Mouse (Mus musculus): ENCODE measurements at regions not wholly inside any gene's neighbourhood (a gene's known extent, or its start where the extent isn't known, plus 50 kb on each side); places are given as distances from the start of the nearest gene placed in this dataset.

DNA sequence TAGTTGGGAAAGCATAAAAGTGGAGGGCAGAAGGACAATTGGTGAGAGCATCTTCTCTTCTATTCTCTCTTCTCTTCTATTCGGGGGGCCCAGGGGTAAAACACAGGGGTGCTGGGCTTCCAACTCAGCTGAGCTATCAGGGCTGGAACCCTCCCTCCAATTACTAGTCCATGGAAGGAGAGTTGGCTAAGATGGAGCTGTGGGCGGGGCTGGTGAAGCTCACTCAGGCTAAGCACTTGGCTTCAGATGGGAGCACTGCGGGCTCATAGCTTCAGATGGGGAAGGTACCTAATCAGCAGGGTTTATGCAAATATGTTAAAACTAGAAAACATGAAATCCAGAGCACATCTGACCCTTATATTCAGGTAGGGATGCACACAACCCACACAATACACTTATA lies 61.5 kb upstream of the Tnrc6c start:
- no peak for TF ChIP-seq CTCF (IDR thresholded peaks at IDR 0.05)
- ATAC-seq (ENCODE audit: low FRiP score) (no peak), DNase-seq (ENCODE audit: low spot score) (no peak)
- no peak overlapping the region for H3K4me3 ChIP-seq (ENCODE audit: low read depth, low read length)
- 56% methylated on average over 3 of the region's 3 CpGs for WGBS
- H3K9ac ChIP-seq (replicated peaks; ENCODE audit: low read length, poor library complexity, severe bottlenecking): no peak overlapping the region
- no peaks in the 10 kb centered on the region for H3K27me3 ChIP-seq (ENCODE audit: insufficient read depth, low read length)
- no peak overlapping the region for H3K27ac ChIP-seq (ENCODE audit: low read depth, low read length)
- peaks cover 8% of the 10 kb centered on the region; the same call in 1 of the 2 replicates for H3K4me1 ChIP-seq (ENCODE audit: insufficient read depth, low read length)
- no peak overlapping the region for H3K4me2 ChIP-seq (ENCODE audit: low read depth, low read length, poor library complexity, severe bottlenecking)
- H3K9me3 ChIP-seq (ENCODE audit: low read length): no peaks in the 10 kb centered on the region
- H3K36me3 ChIP-seq (ENCODE audit: insufficient read depth, low read length): no peaks in the 10 kb centered on the region

DNA sequence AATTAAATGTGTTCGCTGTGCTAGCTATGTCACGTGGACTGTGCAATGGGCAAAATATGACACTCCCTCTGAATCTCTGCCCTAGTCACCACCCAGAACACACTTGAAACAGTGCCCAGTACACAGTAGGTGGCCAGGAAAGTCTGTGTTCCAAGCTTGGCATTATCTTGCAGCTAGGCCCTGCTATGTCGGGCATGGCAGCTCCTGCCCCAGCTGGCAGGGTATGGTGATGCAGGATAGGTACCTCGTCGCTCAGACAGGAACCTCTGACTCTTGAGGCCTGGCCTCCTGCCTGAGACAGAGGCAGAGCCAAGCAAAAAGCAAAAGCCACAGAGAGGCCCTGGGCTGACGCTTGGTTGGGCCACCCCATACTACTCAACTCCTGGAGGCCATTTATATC lies 57.9 kb upstream of the Tnrc6c start:
- Histone ChIP-seq H3K9ac (replicated peaks; ENCODE audit: low read length, poor library complexity, severe bottlenecking) (no peak overlapping the region), H3K4me2 (ENCODE audit: low read depth, low read length, poor library complexity, severe bottlenecking) (no peak overlapping the region), H3K4me1 (ENCODE audit: insufficient read depth, low read length) (peaks cover 38% of the 10 kb centered on the region), H3K27ac (ENCODE audit: low read depth, low read length) (no peak overlapping the region), H3K4me3 (ENCODE audit: low read depth, low read length) (no peak overlapping the region), H3K9me3 (ENCODE audit: low read length) (no peaks in the 10 kb centered on the region), H3K27me3 (ENCODE audit: insufficient read depth, low read length) (no peaks in the 10 kb centered on the region), H3K36me3 (ENCODE audit: insufficient read depth, low read length) (no peaks in the 10 kb centered on the region)
- ATAC-seq (ENCODE audit: low FRiP score) (no peak), DNase-seq (ENCODE audit: low spot score) (peak; percentile 79)
- 71% methylated on average over 6 of the region's 6 CpGs for WGBS
- TF ChIP-seq CTCF (IDR thresholded peaks at IDR 0.05): no peak

DNA sequence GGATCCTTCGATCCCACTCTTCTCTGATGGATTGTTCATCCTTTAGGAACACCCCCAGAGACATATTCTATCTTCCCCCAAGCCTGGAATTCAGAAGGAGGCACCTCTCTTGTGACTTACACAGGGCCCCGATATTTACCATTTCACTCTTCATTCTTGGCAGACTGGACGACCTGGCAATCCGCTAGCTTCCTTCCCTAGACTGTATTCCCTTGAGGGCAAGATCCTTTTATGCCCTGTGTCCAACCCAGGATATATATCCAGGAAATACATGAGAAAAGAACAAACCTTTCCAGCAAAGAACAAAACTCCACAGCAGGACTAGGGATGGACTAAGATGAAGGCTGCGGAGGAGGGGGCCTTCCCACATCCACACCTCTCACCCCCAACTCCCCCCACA lies 56.3 kb upstream of the Tnrc6c start:
- no peak overlapping the region for H3K4me3 ChIP-seq (ENCODE audit: low read depth, low read length)
- H3K9me3 ChIP-seq (ENCODE audit: low read length): no peaks in the 10 kb centered on the region
- H3K27ac ChIP-seq (ENCODE audit: low read depth, low read length): peak overlapping the region; percentile 80
- H3K4me1 ChIP-seq (ENCODE audit: insufficient read depth, low read length): peaks cover 38% of the 10 kb centered on the region
- no peaks in the 10 kb centered on the region for H3K27me3 ChIP-seq (ENCODE audit: insufficient read depth, low read length)
- peak overlapping the region; percentile 34 for H3K4me2 ChIP-seq (ENCODE audit: low read depth, low read length, poor library complexity, severe bottlenecking)
- H3K9ac ChIP-seq (replicated peaks; ENCODE audit: low read length, poor library complexity, severe bottlenecking): peak overlapping the region; percentile 36; the same call in 1 of the 2 replicates
- no peak for ATAC-seq (ENCODE audit: low FRiP score)
- no peak for DNase-seq (ENCODE audit: low spot score)
- no peak for TF ChIP-seq CTCF (IDR thresholded peaks at IDR 0.05)
- 17% methylated on average over 5 of the region's 5 CpGs for WGBS
- H3K36me3 ChIP-seq (ENCODE audit: insufficient read depth, low read length): no peaks in the 10 kb centered on the region

DNA sequence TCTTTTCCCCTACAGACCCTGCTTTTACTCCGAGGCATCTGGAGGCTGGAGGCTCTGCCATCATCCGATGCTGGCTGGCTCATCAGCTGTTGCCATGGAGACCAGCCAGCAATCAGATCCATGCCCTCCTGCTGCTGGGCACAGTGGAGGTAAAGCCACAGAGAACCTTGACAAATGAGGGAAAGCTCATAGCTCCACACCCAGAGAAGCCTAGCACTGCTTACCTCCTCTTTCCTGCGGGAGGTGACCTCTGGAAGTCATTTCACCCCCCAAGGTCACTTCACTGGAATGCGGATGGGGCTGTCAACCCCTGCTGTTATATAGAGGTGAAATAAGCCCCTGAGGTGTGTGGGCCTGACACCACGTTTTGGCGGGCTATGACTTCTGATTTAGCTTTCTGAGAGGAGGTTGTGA lies 55.9 kb upstream of the Tnrc6c start:
- Histone ChIP-seq H3K27me3 (ENCODE audit: insufficient read depth, low read length) (no peaks in the 10 kb centered on the region), H3K36me3 (ENCODE audit: insufficient read depth, low read length) (no peaks in the 10 kb centered on the region), H3K27ac (ENCODE audit: low read depth, low read length) (peak overlapping the region; percentile 80), H3K4me1 (ENCODE audit: insufficient read depth, low read length) (peaks cover 38% of the 10 kb centered on the region), H3K9me3 (ENCODE audit: low read length) (no peaks in the 10 kb centered on the region), H3K9ac (replicated peaks; ENCODE audit: low read length, poor library complexity, severe bottlenecking) (0 out of 2 replicates have a peak overlapping the region, but pooled peaks have one; percentile 36), H3K4me3 (ENCODE audit: low read depth, low read length) (no peak overlapping the region), H3K4me2 (ENCODE audit: low read depth, low read length, poor library complexity, severe bottlenecking) (peak overlapping the region; percentile 34)
- no peak for TF ChIP-seq CTCF (IDR thresholded peaks at IDR 0.05)
- DNase-seq (ENCODE audit: low spot score) (peak; percentile 91), ATAC-seq (ENCODE audit: low FRiP score) (peak; percentile 72)
- 2% methylated on average over 6 of the region's 6 CpGs for WGBS

DNA sequence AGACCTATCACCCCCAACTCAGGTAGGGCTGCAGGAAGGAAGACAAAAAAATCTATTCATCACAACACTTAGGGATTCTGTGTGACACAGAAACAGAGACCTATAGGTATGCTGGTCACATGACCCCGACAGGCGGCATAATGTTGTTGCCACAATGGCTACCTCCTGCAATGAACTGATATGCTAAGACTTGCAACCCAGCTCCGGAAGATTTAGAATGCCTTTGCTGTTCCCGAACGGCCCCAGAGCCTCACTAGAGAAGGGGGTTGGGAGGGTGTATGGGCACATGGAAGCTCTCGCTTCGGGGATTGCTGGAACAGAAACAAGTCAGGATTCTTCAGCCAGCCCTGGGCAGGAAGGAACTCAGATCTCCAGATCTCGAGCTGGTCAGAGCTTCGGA lies 55.5 kb upstream of the Tnrc6c start:
- no peak for TF ChIP-seq CTCF (IDR thresholded peaks at IDR 0.05)
- Histone ChIP-seq H3K27ac (ENCODE audit: low read depth, low read length) (peak overlapping the region; percentile 80), H3K4me3 (ENCODE audit: low read depth, low read length) (peak overlapping the region; percentile 9; the same call in 1 of the 2 replicates), H3K27me3 (ENCODE audit: insufficient read depth, low read length) (no peaks in the 10 kb centered on the region), H3K9ac (replicated peaks; ENCODE audit: low read length, poor library complexity, severe bottlenecking) (no peak overlapping the region; the same call in 1 of the 2 replicates), H3K36me3 (ENCODE audit: insufficient read depth, low read length) (no peaks in the 10 kb centered on the region), H3K9me3 (ENCODE audit: low read length) (no peaks in the 10 kb centered on the region), H3K4me2 (ENCODE audit: low read depth, low read length, poor library complexity, severe bottlenecking) (peak overlapping the region; percentile 24), H3K4me1 (ENCODE audit: insufficient read depth, low read length) (peaks cover 38% of the 10 kb centered on the region)
- WGBS: 6% methylated on average over 9 of the region's 9 CpGs
- no peak for DNase-seq (ENCODE audit: low spot score)
- ATAC-seq (ENCODE audit: low FRiP score): no peak

DNA sequence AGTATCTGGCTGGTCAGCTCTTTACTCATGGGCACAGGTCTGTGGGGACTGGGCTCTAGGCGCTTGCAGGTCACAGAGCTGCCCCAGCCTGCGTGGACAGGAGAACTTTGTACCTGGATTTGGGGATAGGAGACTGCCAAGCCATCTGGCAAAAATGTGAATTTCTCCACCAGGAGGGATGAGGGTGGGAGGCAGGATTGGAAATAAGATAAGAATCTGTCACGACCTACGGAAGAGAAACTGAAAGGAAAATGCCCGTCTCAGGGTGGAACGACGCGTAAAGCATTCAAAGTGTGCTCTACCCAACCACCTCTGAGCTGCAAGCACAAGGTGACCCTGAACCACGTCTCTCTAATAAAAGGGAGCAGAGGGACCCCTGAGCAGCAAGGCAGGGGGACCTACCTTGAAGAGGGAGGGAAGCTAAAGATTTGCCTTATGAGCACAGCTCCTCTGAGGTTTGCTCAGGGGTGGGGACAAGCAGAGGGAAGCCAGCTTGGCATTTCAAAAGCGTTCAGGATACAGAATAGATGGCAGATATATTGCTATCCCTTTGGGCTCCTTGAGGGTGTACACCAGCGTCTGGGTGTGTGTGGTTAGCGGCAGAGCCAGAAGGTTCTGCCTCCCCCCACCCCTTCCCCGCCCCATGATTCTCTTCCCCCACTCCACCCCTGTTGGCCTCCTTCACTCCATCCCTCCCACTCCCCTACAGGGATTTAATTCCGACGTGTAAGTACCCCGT lies 54.9 kb upstream of the Tnrc6c start:
- no peaks in the 10 kb centered on the region for H3K27me3 ChIP-seq (ENCODE audit: insufficient read depth, low read length)
- 7% methylated on average over 16 of the region's 16 CpGs for WGBS
- H3K9ac ChIP-seq (replicated peaks; ENCODE audit: low read length, poor library complexity, severe bottlenecking): no peak overlapping the region; the same call in 1 of the 2 replicates
- peak overlapping the region; percentile 24 for H3K4me2 ChIP-seq (ENCODE audit: low read depth, low read length, poor library complexity, severe bottlenecking)
- no peak for ATAC-seq (ENCODE audit: low FRiP score)
- no peak for DNase-seq (ENCODE audit: low spot score)
- TF ChIP-seq CTCF (IDR thresholded peaks at IDR 0.05): no peak; the same call in 1 of the 2 replicates
- H3K4me1 ChIP-seq (ENCODE audit: insufficient read depth, low read length): peaks cover 38% of the 10 kb centered on the region
- no peaks in the 10 kb centered on the region for H3K36me3 ChIP-seq (ENCODE audit: insufficient read depth, low read length)
- H3K4me3 ChIP-seq (ENCODE audit: low read depth, low read length): peak overlapping the region; percentile 9; the same call in 1 of the 2 replicates
- peak overlapping the region; percentile 80 for H3K27ac ChIP-seq (ENCODE audit: low read depth, low read length)
- no peaks in the 10 kb centered on the region for H3K9me3 ChIP-seq (ENCODE audit: low read length)

Measured in midbrain, postnatal 0 days (tissue).